Mouse (Mus musculus) intestine, postnatal 0 days (tissue): ENCODE data around the gene Spa17. TPM values are rescaled to one million over a fixed set of nuclear protein-coding genes. Genes with fewer than 3 reads are reported as not detected.

Experiments
- ATAC-seq: fragments of 200-750 bp; cut with Nextera tagmentation; 2 replicates; pipeline ENCODE4 v1.8.0; 2017; ENCODE audit warnings: mild to moderate bottlenecking, moderate TSS enrichment, moderate library complexity
- H3K27ac ChIP-seq: fragments of 300-500 bp; sonication (generic); 2 replicates; pipeline ENCODE4 v1.5.1; 2014; ENCODE audit warnings: mild to moderate bottlenecking, low read depth, low read length, moderate library complexity
- H3K27me3 ChIP-seq: fragments of 300-500 bp; sonication (generic); replicated peaks from 2 replicates; pipeline ENCODE4 v1.6.1; 2014; ENCODE audit warnings: low read length, mixed read lengths; ENCODE audit not compliant: control insufficient read depth, insufficient read depth
- H3K36me3 ChIP-seq: fragments of 300-500 bp; sonication (generic); 2 replicates; pipeline ENCODE4 v1.6.1; 2014; ENCODE audit warnings: mild to moderate bottlenecking, moderate library complexity; ENCODE audit not compliant: control insufficient read depth, insufficient read depth
- H3K4me1 ChIP-seq: fragments of 300-500 bp; sonication (generic); replicated peaks from 2 replicates; pipeline ENCODE4 v1.6.1; 2014; ENCODE audit warnings: antibody characterized with exemption, low read length, mixed read lengths; ENCODE audit not compliant: control insufficient read depth, insufficient read depth
- H3K4me2 ChIP-seq: fragments of 300-500 bp; sonication (generic); replicated peaks from 2 replicates; pipeline ENCODE4 v1.6.1; 2014; ENCODE audit warnings: low read depth, mild to moderate bottlenecking, moderate library complexity
- H3K4me3 ChIP-seq: fragments of 300-500 bp; sonication (generic); 2 replicates; pipeline ENCODE4 v1.5.1; 2014; ENCODE audit warnings: low read depth, low read length
- H3K9ac ChIP-seq: fragments of 300-500 bp; sonication (generic); 2 replicates; pipeline ENCODE4 v1.6.1; 2014; ENCODE audit warnings: mild to moderate bottlenecking, low read depth, low read length
- H3K9me3 ChIP-seq: fragments of 300-500 bp; sonication (generic); 2 replicates; pipeline ENCODE4 v1.6.1; 2016; ENCODE audit warnings: mixed run types; ENCODE audit not compliant: control insufficient read depth
- CTCF ChIP-seq: sonication (generic); IDR thresholded peaks from 2 replicates; pipeline ENCODE4 v1.5.1; 2016; ENCODE audit warnings: low read depth, mild to moderate bottlenecking, control low read depth, antibody characterized with exemption, moderate library complexity
- whole genome bisulfite sequencing: fragments of 180-500 bp; shearing (Covaris S2); extraction: QIAGEN DNeasy Blood & Tissue Kit; methylation state at CpG from one replicate; pipeline ENCODE4 v1.1.7; 2014; 5-methylcytosine and 5-hydroxymethylcytosine counted together
- polyA plus RNA-seq: library from polyadenylated mRNA; unstranded; fragments of >200 nt; fragmentation: Nextera tagmentation; extraction: Ambion mirVana; gene quantifications from 2 replicates; pipeline ENCODE4 v1.2.1, GENCODE M21; 2015

Gene Spa17
- polyA plus RNA-seq, 1 experiment from 2014 or later = 3.8 TPM

DNA sequence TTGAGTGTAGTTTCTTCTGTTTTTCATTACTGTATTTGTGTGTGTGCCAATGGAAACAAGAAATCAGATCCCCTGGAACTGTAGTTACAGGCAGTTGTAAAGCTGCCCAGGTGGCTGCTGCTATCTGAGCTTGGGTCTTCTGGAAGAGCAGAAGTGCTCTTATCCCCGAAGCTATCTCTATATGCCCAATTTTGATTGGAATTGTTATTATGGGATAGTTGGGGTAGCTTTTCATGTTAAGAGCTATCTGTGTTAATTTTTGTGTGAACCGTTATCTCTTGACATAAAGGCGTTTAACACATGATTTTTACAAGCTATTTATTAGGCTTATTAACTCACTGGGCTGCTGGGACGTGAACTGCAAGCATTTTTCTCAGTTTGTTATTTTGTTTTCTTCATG, 4.0 kb downstream of the Spa17 start:
- Histone ChIP-seq H3K9ac (no peak overlapping the region), H3K27ac (no peak overlapping the region), H3K4me2 (no peak overlapping the region), H3K4me1 (no peaks in the 10 kb centered on the region), H3K27me3 (no peaks in the 10 kb centered on the region), H3K36me3 (no peaks in the 10 kb centered on the region), H3K9me3 (no peaks in the 10 kb centered on the region), H3K4me3 (no peak overlapping the region)
- WGBS = 64% methylated on average over 4 of the region's 4 CpGs
- TF ChIP-seq CTCF = no peak
- ATAC-seq = no peak

DNA sequence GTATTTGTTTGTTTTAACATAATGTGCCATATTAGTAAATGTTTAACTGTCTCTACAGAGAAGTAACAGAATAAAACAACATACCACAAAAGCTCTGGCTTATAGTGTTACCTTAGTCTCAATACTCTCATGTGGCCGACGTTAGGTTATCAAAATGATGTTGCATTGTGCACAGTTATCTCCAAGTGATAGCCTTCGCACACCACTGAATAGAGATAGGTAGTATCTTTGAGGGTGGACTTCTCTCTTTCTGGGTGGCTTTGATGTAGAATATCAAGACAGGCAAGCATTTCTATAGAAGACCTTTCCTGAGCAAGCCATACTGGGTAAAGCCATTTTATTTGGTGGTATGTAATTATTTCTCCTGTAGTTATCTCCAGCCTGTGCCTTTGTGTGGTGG, 8.4 kb downstream of the Spa17 start:
- 80% methylated on average over 3 of the region's 3 CpGs for WGBS
- H3K9me3 ChIP-seq = no peaks in the 10 kb centered on the region

DNA sequence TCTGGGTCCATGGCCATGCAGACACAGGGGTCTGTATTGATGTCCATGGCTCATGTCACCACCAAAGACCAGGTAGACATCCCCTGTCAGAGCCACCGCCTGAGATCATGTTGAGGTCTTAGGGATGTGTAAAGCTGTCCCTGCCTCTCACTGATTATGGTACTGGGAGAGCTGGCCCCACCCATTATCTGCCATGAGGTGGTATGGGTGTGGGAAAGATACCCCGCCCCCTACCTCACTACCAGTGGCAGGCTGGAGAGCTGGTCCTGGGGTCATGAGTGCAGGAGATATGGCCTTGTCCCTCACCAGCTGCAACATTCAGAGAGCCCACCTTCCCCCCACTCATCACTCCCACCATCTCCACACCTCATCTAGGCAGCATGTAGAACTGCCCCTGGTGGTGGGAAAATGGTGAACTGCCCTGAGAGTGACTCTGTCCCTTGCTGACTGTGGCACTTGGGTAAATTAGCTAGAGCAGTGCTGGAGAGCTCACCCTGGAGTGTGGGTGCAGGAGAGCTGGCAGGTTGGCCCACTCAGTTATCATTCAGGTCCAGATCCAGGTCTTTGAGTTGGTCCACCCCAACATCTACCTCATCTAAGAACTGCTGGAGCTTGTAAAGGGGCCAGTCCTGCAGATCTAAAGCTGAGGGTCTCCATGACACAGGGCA, 12.8 kb downstream of the Spa17 start:
- no peak overlapping the region for H3K9ac ChIP-seq
- no peak for TF ChIP-seq CTCF
- no peaks in the 10 kb centered on the region for H3K36me3 ChIP-seq
- 0 out of 2 replicates have a peak, but pooled peaks have one; percentile 28 for ATAC-seq
- no peak overlapping the region for H3K27ac ChIP-seq
- no peaks in the 10 kb centered on the region for H3K9me3 ChIP-seq
- H3K4me3 ChIP-seq = no peak overlapping the region
- no peaks in the 10 kb centered on the region for H3K4me1 ChIP-seq
- WGBS = 90% methylated on average over 2 of the region's 2 CpGs
- no peaks in the 10 kb centered on the region for H3K27me3 ChIP-seq
- no peak overlapping the region for H3K4me2 ChIP-seq

More for the DNA sequence above, 8.4 kb downstream of the Spa17 start:
- Histone ChIP-seq H3K36me3 (no peaks in the 10 kb centered on the region), H3K9ac (no peak overlapping the region), H3K27me3 (no peaks in the 10 kb centered on the region), H3K27ac (no peak overlapping the region), H3K4me2 (no peak overlapping the region), H3K4me3 (no peak overlapping the region), H3K4me1 (no peaks in the 10 kb centered on the region)
- no peak for ATAC-seq
- TF ChIP-seq CTCF = no peak

DNA sequence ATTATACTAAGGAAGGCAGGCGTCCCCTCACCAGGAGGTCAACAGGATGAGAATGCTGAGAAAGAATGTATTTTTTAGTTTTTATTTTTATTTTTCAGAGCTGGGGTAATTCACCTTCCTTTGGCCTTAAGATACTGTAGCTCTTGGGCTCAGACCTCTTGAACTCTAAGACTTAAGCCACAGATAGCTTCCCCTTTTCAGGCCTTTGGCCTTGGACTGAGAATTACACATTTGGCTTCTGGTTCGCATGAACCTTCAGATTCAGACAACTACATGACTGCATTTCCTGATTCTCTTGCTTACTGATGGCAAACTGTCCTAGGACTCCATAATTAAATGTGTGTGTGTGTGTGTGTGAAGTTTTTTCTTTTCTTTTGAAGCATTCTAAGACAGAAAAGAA, 14.9 kb downstream of the Spa17 start:
- 84% methylated on average over 2 of the region's 2 CpGs for WGBS
- no peak overlapping the region for H3K4me2 ChIP-seq
- no peaks in the 10 kb centered on the region for H3K27me3 ChIP-seq
- no peaks in the 10 kb centered on the region for H3K36me3 ChIP-seq
- no peak for TF ChIP-seq CTCF
- H3K9ac ChIP-seq = no peak overlapping the region
- H3K27ac ChIP-seq = no peak overlapping the region
- no peaks in the 10 kb centered on the region for H3K9me3 ChIP-seq
- ATAC-seq = no peak
- no peaks in the 10 kb centered on the region for H3K4me1 ChIP-seq
- H3K4me3 ChIP-seq = no peak overlapping the region

DNA sequence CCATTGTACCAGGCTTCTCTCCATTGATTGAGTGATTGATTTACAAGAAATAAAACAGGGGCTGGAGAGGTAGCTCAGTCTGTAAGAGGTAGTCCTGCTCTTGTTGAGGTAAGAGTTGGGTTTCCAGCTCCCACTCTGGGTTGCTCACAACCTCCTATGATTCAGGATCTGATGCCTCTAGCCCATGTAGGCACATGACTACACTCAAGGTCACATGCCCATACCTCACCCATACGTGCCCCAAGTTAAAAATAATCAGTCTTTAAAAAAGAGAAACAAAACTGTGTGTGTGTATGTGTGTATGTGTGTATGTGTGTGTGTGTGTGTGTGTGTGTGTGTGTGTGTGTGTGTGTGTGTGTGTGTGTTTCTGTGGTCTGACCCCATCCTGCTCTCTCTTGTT, 18.0 kb downstream of the Spa17 start:
- no peak overlapping the region for H3K4me2 ChIP-seq
- no peak overlapping the region for H3K4me3 ChIP-seq
- no peaks in the 10 kb centered on the region for H3K36me3 ChIP-seq
- no peaks in the 10 kb centered on the region for H3K9me3 ChIP-seq
- no peaks in the 10 kb centered on the region for H3K27me3 ChIP-seq
- no peak for TF ChIP-seq CTCF
- WGBS = 75% methylated on average over 1 of the region's 1 CpGs
- H3K4me1 ChIP-seq = no peaks in the 10 kb centered on the region
- H3K27ac ChIP-seq = no peak overlapping the region
- no peak for ATAC-seq
- H3K9ac ChIP-seq = no peak overlapping the region

DNA sequence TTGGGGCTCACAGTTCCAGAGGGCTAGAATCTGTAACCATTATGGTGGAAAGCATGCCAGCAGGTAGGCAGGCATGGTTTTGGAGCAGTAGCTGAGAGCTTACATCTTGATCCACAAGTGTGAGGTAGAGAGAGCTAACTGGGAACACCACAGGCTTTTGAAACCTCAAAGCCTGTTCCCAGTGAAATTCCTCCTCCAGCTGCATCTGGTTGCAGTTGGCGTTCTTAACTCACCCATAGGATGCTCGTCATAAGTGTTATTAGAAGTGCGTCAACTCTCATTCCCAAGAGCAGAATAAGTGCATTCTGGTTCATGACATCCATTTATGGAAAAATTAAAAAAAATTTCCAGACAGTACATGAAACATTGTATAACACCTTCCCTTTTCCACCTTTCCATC, 19.8 kb downstream of the Spa17 start:
- ATAC-seq = no peak
- H3K4me3 ChIP-seq = no peak overlapping the region
- H3K9me3 ChIP-seq = no peaks in the 10 kb centered on the region
- TF ChIP-seq CTCF = no peak
- no peak overlapping the region for H3K4me2 ChIP-seq
- no peak overlapping the region for H3K27ac ChIP-seq
- H3K36me3 ChIP-seq = no peaks in the 10 kb centered on the region
- no peak overlapping the region for H3K9ac ChIP-seq
- no peaks in the 10 kb centered on the region for H3K4me1 ChIP-seq
- WGBS = 89% methylated on average over 3 of the region's 3 CpGs
- no peaks in the 10 kb centered on the region for H3K27me3 ChIP-seq

DNA sequence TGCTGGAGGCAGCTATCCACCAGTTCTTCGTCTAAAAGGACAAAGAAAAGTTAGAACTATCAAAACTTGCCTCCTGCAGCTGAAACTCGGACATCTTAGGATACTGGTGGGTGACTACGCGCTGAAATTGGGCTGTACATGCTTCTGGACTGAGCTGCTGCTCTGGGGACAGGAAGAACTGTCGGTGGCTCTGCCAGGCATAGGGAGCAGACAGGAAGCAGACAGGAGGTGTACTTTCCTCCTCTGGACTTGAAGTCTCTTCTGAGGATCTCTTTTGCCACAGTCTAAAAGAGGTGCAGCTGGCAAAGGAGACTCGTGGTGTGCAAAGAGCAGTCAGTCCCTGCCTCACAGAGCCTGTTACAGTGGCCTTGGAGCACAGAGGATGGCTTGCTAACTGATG, 20.9 kb downstream of the Spa17 start:
- WGBS = 61% methylated on average over 6 of the region's 6 CpGs
- no peaks in the 10 kb centered on the region for H3K4me1 ChIP-seq
- H3K27me3 ChIP-seq = no peaks in the 10 kb centered on the region

More for the DNA sequence above, 20.9 kb downstream of the Spa17 start:
- no peak for TF ChIP-seq CTCF
- H3K4me2 ChIP-seq = no peak overlapping the region
- H3K9ac ChIP-seq = no peak overlapping the region
- no peak for ATAC-seq
- no peak overlapping the region for H3K4me3 ChIP-seq
- no peaks in the 10 kb centered on the region for H3K9me3 ChIP-seq
- H3K36me3 ChIP-seq = no peaks in the 10 kb centered on the region
- H3K27ac ChIP-seq = no peak overlapping the region
